Mouse (Mus musculus) right cerebral cortex, postnatal 36 days (tissue): Measurements from ENCODE around the gene Sectm1a.
A peak's percentile ranks its signal among the peaks of the same experiment; 100 is the strongest.
"Not testable (repeated sequence)": the region's sequence is repeated elsewhere in the genome, so short reads cannot be mapped to it uniquely, and the experiment has no call there.

ENCODE experiments used
- DNase-seq, 2 experiments: peaks; one replicate each; pipeline ENCODE4 v3.0.0; 2022; ENCODE audit warnings: low spot score in 2 of 2, mixed read lengths in 1 of 2

Gene Sectm1a

DNA sequence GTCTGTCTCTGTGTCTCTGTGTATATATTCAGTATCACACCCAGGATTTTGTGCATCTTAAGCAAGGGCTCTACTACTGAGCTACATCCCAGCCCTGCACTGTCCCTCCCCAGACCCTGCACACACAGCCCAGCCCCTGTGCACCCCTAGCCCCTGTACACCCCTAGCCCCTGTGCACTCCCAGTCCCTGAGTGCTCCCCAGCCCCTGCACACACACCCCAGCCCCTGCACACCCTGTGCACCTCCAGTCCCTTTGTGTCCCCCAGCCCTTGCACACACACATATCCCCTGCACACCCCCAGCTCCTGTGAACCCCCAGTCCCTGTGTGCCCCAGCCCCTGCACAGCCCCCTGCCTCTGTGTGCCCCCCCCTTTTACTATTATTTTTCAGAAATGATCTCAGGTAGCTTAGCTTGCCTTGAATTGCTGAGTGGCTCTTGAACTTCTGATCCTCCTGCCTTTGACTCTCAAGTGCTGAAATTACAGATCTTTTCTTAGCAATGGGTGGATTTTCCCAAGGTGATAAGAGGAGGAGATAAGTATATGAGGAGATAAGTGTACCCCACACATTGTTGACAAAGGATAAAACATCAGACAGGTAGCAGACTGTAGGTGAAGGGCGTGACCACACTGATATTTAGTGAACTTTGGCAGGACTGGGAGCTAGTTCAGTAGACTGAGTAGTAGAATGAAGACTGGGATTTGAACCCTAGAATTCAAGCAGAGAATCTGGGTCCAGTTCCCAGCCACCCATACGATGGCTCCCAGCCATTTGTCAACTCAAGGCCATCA lies 8.9 kb upstream of the Sectm1a start:
- DNase-seq: no peak

DNA sequence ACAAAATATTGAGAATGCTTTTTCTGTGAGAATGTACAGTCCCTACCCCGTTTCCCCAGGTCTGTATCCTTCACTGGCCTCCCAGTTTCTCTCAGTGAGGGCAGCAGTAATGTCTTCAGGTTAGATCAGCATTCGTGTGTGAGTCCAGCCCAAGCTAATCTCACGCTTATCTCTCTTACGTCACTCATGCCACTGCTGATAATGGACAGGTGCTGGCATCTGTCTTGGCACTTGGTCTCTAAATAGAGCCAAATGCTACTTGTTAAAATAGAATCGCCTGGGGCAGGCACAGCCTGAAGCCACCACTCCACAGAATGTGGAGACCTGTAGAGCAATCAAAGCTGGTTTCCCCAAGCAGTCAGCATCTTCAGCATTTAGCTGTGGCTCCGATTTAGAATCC lies 8.0 kb upstream of the Sectm1a start:
- no peak for DNase-seq

DNA sequence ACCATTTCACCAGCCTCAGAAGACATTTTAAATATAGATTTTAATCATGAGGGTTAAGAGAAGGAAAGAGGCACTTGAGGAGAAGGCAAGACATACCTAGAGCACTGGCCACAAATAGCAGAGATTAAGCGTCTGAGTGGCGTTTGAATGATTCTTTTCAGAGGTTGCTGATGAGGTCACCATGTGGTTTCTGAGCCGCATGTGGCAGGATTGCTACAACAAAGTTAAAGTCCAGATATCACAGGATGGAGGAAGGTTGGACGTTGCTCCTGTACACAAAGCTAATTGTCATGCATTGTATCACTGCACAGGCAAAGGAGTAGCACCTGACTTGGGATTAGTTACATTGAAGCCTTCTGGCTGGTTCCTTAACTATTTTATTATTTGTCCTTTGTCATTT lies 5.3 kb upstream of the Sectm1a start:
- DNase-seq: no peak

DNA sequence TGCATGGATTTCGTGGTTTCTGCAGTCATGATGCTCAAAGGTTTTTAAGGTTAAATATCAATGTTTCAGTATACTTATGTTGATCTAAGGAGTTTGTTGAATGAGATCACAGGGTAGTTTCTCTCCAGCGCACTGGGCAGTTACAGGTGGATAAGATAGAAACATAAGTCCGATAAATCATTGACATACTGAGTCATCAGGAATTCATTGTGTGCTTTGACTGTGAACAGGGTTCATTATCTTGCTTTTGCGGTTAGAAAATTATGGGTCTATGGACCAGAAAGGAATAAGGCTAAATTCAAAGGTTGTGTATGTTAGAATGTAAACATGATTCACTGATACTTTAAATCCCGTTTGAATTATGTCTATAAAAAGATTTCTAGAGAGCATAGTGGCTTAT lies 4.2 kb upstream of the Sectm1a start:
- no peak for DNase-seq

DNA sequence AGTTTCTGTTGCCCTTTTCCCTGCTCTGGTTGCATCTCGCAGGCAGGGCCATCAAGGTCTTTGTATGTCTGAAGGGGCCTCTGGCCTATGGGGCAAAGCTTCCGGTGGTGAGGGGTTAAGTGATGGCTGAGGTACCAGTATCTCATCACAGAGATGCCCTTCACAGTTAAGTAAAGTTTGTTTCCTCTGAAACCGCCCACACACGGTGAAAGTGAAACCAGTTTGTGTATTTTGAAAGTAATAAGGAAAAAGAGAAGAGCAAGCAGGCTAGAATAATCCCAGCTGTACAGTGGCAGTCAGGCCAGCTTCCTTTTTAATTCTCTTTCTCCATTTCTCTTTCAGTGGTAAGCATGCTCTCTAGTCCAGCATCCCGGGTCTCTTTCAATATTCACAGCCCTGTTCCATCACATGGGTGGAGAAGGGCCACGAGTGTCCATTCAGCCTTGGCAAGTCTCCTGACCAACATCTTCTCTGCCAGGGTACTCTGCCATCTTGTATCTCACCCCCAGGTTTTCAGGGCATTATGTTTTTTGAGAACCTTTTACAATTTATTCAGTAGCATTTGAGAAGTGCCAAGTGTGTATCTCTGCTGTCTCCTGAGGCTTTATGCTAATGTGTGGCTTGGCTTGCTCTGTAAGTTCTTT lies 2.0 kb upstream of the Sectm1a start:
- no peak for DNase-seq

DNA sequence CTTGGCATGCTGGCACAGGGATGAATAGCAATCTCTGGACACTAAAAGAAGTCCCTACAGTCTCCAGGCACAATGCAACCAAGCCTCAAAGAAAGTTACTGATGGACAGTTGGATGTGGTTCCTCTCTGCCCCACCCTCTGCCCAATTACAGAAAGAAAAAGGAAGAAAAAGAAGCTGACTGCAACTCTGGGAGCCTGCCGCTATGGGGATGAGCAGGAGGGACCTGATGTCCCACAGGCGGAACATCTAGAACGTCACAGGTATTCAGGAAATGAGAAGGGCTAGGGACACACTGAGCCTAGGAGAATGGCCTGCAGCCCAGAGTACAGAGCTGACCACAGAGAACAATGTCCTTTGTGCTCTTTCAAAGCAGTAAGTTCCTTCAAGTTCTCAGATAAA lies 1.2 kb upstream of the Sectm1a start:
- DNase-seq: no peak

DNA sequence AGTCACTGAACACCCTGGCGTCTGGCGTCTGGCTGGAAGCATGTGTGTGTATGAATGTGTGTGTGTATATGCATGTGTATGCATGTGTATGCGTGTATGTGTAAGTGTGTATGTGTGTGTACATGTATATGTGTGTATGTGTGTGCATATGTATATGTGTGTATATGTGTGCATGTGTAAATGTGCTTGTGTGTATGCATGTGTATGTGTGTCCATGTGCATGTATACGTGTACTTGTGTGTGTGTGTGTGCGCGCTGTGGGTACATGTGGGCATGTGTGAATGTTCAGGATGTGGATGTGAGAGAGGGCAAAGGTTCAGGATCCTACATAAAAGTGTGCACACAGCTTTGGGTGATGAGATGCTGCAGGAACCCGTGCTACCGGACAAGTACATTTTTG lies 690 bp downstream of the Sectm1a start:
- no peak for DNase-seq

DNA sequence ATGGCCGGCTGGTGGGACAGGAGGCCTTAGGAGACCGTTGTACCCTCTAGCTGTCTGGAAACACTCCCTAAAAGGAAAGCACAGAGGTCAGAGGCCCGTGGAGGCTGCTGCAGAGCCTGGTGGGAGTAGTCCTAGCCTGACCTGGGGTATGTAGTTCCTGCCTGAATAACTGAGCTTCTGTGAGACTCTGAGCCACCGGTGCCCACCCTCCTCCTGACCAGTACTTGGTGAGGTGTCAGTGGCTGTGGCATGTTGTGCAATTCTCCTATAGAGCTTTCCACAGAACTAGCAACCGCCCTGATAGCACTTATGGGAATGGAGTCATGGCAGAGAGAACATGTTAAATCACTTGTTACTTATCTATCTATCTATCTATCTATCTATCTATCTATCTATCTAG lies 5.4 kb downstream of the Sectm1a start:
- no peak for DNase-seq

DNA sequence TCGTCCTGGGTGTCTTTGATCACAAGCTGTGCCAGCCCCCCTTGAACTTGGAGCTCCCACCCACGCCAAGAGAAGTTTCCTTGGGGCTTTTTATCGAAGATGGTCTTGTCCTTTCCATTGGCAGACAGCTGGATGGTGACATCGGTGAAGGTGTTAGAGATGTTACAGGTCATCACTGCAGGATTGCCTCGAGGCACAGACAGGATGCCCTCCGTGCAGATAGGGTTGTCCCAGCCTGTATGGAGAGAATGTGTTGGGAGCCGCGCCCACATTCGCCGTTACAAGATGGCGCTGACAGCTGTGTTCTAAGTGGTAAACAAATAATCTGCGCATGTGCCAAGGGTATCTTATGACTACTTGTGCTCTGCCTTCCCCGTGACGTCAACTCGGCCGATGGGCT lies 11.4 kb downstream of the Sectm1a start:
- not testable (repeated sequence) for DNase-seq

DNA sequence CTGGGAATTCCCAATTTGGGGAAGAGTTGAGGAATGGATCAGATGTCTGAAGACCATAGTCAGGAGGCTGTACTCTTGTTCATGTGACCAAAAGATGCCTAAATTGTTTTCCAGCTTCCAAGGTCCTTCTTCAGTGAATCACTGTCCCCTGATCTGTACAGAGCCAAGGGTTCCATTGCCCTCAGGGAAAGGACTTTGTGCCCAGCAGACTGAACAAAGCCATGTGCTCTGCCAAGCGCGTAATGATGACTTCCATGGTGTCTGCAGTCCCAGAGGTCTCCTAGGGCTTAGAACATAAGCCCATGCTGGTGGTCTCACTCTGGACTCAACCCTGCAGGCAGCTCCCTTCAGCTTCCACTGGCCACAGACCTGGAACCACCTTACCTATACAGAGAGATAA lies 13.1 kb downstream of the Sectm1a start:
- no peak for DNase-seq

DNA sequence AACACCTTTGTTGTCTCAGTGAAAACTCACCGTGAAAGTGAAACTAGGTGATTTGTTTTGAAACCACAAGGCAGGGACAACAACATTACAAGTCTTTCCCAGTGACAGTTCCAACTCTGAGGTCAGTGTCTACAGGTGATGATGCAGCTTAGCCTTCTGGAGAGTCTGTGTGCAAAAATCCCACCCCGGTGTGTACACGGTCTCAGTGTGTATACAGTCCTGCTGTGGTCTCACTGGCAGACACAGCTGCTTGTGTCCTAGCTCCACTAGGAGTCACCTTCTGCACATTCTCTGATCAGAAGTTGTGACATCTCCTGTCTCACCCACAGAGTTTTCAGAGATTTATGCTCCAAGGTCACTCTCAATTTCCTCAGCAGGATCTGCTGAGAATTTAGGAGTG lies 16.8 kb downstream of the Sectm1a start:
- DNase-seq: no peak

DNA sequence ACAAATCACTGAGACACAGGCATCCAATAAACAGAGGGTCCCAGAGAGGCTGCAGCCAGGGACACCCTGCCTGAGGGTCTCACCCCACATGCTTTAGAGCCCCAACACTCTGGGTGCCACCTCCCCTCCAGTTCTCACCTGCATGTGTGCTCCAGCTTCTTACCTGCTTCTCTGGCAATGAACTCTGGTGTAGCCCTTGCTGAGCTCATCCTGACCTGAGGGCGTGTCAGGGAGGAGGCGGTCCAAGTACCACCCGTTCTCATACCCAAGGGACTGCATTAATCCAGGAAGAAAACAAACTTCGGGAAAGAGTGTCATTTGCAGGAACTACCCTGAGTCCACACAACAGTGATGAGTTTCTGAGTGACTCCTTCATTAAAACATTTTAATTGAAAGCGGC lies 17.6 kb downstream of the Sectm1a start, which contains the start of gene Sectm1b:
TSS of gene Sectm1b (minus strand) at position 191 of the 400 bp plus-strand sequence.
- DNase-seq: no peak

DNA sequence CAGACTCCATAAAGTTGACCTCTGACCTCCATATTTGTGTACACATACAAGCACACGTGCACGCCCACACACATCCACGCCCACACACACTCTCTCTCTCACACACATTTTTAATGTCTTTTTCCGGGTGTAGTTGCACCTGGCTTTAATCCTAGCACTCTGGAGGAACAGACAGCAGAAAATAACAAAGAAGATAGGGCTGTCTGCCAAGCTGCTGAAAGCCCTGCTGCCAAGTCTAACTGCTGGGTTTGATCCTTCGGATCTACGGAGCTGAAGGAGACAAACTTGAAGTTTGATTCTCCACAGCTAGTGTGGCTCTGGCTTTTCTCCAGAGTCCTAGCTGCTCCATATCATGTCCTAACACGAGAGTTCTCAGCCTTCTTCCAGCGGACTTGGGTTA lies 19.4 kb downstream of the Sectm1a start:
- no peak for DNase-seq

DNA sequence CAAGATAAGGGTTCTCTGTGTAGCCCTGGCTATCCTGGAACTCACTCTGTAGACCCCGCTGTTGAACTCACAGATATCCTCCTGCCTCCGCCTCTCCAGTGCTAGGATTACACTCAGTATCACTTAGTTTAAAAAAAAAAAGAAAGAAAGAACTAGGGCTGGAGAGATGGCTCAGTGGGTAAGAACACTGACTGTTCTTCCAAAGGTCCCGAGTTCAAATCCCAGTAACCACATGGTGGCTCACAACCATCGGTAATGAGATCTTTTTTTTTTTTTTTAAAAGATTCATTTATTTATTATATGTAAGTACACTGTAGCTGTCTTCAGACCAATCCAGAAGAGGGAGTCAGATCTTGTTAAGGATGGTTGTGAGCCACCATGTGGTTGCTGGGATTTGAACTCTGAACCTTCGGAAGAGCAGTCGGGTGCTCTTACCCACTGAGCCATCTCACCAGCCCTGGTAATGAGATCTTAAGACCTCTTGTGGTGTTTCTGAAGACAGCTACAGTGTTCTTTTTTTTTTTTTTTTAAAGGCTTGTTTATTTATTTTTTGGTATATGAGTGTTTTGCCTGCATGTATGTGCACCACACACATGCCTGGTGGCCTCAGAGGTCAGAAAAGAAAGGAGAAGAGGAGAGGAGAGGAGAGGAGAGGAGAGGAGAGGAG lies 20.5 kb downstream of the Sectm1a start:
- DNase-seq: not testable (repeated sequence)

DNA sequence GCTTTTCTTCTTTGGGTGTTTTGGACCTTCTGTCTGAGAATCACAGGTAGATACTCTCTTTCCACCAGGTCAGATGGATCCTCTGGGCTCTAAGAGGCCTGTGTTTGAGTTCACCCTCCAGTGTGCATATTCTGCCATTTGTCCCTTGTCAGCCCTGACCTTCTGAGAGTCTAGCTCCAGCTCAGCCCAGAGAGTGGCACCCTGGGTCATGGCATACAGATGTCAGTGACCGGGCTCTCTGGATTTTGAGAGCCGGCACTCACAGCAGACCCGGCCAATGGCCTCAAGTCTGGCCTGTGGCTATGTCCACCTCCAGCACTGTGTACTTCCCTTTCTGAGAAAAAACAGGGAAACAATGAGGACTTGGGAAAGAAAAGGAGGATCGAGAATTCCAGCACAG lies 21.5 kb downstream of the Sectm1a start:
- DNase-seq: no peak

DNA sequence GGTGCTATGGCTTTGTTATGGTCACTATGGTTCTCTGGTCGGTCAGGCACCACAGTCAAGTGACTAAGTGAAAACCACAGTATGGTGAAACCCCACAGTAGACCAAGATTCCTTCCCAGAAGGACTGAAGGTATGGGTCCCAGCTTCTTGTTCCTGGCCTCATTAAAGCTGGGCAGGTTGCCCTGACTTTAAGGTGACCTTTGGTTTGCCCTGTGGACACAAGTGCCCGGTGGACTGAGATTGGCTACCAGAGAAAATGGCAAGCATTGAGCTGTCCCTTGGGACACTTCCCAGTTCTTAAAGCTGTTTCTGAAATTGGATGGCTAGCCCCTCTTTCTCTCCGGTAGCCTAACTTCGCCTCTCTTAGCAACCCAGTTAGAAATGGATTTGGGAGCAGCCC lies 22.1 kb downstream of the Sectm1a start:
- no peak for DNase-seq

DNA sequence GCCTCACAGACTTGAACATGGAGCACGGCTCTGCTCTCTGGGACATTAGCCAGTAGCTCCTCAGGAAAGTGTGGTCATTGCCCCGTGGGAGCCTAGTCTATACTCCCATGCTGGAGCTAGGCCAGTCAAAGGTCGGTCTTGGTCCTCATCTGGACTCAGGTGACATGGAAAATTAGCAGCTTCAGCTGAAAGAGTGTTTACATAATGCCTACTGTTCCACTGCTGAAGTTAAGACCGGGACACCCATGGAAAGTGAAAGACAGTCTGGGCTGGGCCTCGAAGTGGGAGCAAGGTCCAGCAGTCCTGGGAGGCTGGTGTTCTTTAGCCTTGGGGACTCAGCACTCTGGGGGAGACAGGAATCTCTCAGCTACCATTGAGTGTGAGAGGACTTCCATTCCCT lies 22.9 kb downstream of the Sectm1a start:
- DNase-seq: no peak

DNA sequence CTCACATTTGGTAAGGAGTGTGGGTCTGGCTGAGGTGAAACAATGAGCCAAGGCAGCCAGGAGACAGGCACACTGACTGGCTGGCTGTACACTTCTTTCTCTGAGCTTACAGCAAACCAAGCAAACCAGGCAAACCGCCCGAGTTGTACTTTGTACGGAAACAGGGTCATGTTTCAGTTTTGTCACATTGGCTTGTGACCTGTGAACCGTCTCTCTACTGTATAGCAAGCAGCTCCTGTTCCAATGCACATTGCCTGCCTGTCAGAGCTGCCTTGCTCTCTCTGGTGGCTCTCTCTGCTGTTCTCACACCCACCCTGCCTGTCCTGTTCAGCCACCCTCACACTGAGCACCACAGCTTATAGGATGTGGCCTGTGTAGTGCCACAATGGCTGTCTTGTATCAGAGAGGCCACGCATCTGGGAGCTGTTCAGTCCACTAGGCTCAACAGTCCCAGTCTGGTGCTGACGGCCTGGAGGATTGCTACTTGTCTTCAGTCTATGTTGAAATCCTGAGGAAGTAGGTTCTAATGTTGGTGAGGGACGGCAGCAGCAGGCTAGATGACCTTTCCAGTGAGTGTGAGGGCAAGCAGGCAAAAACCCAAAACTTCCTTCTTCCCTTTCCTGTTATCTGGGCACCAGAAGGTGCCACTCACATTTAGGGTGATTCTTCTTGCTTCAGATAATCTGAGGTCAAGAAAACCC lies 24.3 kb downstream of the Sectm1a start:
- DNase-seq: no peak

DNA sequence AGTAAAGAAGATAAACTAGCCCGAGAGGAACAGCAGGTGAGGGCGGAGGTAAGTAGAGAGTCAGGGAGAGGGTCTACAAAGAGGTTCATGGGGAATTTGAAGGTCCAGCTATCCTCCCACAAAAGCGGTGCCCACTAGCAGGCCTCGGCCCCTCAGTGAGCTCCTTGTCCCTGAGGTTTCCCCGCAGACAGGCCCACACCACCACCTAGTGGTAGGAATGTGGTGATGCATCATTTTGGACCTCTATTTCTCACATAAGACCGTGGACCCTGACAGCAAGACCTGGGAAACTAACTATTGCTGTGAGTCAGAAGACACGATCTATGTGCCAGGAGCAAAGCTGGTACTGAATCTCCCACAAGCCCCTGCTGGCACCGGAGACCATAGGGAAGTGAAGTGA lies 27.5 kb downstream of the Sectm1a start:
- DNase-seq: peak; percentile 37 to 43

DNA sequence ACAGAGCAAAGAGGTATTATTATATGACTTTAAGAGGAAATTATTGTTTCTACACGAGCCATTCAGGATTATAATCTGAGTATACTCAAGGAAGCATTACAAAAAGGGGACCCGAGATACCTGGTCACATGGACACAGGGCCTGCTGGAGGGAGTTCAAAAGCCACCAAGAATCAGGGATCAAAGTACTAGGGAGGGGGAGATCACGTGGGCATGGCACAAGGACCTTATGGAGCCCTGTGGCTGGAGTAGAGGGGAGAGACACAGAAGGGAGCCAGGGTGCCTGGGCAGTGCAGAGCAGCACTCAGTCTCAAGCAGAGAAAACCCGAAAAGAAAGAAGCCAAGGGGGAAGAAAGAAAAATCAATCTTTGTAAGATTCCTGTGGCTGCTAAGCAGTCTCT lies 28.6 kb downstream of the Sectm1a start:
- DNase-seq: no peak

DNA sequence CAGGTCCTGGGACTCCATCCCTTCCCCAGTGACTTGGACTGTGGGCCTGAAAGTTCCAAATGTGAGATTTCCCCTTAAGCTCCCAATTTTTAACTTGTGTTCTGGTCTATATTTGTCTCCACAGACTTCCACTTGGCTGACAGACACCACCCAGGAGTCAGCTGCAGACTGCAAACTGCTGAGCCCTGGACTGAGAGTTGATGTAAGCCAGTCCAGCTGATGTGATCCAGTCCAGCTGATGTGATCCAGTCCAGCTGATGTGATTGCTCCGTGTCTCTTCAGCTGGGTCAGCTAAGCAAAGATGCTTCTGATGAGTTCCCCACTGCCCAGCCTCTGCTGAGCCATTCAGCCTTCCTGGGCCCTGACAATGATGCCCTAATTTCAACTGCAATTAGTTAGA lies 29.2 kb downstream of the Sectm1a start:
- DNase-seq: no peak

DNA sequence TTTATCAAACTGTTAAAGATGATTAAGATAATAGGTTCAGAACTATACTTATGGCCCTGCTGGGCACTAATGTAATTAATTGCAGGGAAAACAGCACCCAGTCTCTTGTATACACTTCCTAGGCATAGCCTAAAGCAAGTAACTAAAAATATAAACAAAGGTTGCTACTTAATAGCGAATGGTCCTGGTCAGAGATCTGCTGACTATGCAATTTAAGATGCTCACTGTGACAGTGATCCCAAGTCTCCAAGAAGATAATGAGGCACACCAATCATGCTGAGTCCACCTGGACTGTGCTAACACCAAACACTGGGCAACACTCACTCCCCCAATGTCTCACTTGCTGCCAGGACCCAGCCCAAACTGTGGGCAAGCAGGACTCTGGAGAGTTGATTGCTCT lies 31.2 kb downstream of the Sectm1a start:
- DNase-seq: no peak
